Mouse (Mus musculus) forebrain, embryonic 12.5 days (tissue): ENCODE results near the gene Unkl. TPM values are rescaled to one million over a fixed set of nuclear protein-coding genes. Genes with fewer than 3 reads are reported as not detected.
A peak's percentile ranks its signal among the peaks of the same experiment; 100 is the strongest.

Experiments used
- ATAC-seq: fragments of 200-750 bp; cut with Nextera tagmentation; 2 replicates; pipeline ENCODE4 v1.8.0; 2017; ENCODE audit warnings: moderate TSS enrichment; ENCODE audit not compliant: low FRiP score
- H3K27ac ChIP-seq: fragments of 300-500 bp; sonication (generic); 2 replicates; pipeline ENCODE4 v1.5.1; 2016; ENCODE audit warnings: mild to moderate bottlenecking
- H3K27me3 ChIP-seq: fragments of 300-500 bp; sonication (generic); 2 replicates; pipeline ENCODE4 v1.6.1; 2016; ENCODE audit warnings: mild to moderate bottlenecking
- H3K36me3 ChIP-seq: fragments of 300-500 bp; sonication (generic); replicated peaks from 2 replicates; pipeline ENCODE4 v1.6.1; 2016; ENCODE audit warnings: mild to moderate bottlenecking
- H3K4me1 ChIP-seq: fragments of 300-500 bp; sonication (generic); 2 replicates; pipeline ENCODE4 v1.6.1; 2016
- H3K4me2 ChIP-seq: fragments of 300-500 bp; sonication (generic); 2 replicates; pipeline ENCODE4 v1.6.1; 2016; ENCODE audit warnings: mild to moderate bottlenecking, moderate library complexity
- H3K4me3 ChIP-seq: fragments of 300-500 bp; sonication (generic); replicated peaks from 2 replicates; pipeline ENCODE4 v1.5.1; 2016; ENCODE audit warnings: mild to moderate bottlenecking
- H3K9ac ChIP-seq: fragments of 300-500 bp; sonication (generic); 2 replicates; pipeline ENCODE4 v1.6.1; 2016; ENCODE audit warnings: mild to moderate bottlenecking
- H3K9me3 ChIP-seq: fragments of 300-500 bp; sonication (generic); 2 replicates; pipeline ENCODE4 v1.6.1; 2016
- WGBS: fragments of 180-500 bp; shearing (Covaris S2); methylation state at CpG from one replicate; pipeline ENCODE4 v1.1.7; 2016; 5-methylcytosine and 5-hydroxymethylcytosine counted together
- polyA plus RNA-seq: library from polyadenylated mRNA; unstranded; fragments of >200 nt; fragmentation: Nextera tagmentation; extraction: Ambion mirVana; gene quantifications from 2 replicates; pipeline ENCODE4 v1.2.1, GENCODE M21; 2016

Gene Unkl
- polyA plus RNA-seq, 1 experiment from 2014 or later = 10.0 TPM

DNA sequence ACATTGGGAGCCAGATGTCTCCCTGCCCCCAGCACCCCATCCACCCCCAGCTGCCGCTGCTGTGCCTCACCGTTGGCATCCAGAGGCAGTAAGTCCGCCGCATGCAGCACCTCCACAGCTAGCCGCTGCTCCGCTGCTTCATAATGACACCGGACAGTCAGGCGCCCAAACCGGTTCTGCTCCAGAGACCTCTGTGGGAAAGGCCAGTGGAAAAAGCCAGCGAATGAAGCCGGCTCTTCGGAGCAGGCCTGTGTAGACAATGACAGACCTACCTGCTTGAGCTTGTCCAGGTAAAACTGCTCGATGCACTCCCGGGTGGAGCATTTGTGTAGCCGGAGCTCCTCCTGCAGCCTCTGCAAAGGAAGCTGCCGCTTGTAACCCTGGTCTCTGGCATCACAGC, 56.0 kb downstream of the Unkl start:
- no peak for ATAC-seq
- Histone ChIP-seq H3K27me3 (no peaks in the 10 kb centered on the region), H3K9ac (no peak overlapping the region), H3K9me3 (no peaks in the 10 kb centered on the region), H3K27ac (no peak overlapping the region), H3K36me3 (peaks cover 44% of the 10 kb centered on the region), H3K4me3 (no peak overlapping the region), H3K4me2 (no peak overlapping the region), H3K4me1 (peaks cover 16% of the 10 kb centered on the region)
- 83% methylated on average over 16 of the region's 16 CpGs for WGBS

DNA sequence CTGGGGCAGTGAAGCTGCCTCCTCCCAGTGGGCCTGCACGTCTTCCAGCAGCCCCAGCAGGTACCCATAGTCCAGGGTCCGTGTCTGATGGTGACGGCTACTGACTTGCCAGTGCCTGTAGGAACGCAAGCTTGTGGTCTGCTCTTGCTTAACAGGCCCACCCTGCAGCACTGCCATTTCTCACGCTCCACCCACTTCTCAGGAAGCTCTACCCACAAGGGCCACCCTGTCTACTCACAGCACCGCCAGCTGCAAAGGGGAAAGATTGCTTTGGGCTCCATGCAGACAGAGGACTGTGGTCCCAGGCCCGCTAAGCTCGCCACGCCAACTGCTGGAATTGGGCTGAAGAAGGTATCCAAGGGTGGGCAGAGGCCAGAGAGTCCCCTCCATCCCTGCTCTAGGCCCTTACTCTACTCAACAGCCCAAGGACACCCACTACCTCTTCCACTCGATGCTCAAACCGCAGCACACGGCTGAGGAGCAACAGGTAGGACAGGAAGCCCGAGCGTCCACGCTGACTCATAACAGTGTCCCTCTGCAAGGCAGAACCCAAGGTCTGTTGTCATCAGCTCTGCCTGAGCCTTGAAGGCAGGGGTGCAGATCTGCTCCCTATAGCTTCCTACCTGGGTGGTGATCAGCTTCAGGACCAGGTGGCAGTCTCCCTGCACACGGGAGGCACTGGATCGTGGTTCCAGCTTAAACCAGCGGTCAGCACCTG, 60.0 kb downstream of the Unkl start:
- no peaks in the 10 kb centered on the region for H3K9me3 ChIP-seq
- H3K9ac ChIP-seq = no peak overlapping the region
- H3K27ac ChIP-seq = no peak overlapping the region
- 87% methylated on average over 18 of the region's 18 CpGs for WGBS
- peaks cover 9% of the 10 kb centered on the region; the same call in 1 of the 2 replicates for H3K27me3 ChIP-seq
- no peak for ATAC-seq
- H3K4me1 ChIP-seq = peaks cover 15% of the 10 kb centered on the region
- H3K36me3 ChIP-seq = peaks cover 25% of the 10 kb centered on the region
- no peak overlapping the region for H3K4me3 ChIP-seq
- no peak overlapping the region for H3K4me2 ChIP-seq

DNA sequence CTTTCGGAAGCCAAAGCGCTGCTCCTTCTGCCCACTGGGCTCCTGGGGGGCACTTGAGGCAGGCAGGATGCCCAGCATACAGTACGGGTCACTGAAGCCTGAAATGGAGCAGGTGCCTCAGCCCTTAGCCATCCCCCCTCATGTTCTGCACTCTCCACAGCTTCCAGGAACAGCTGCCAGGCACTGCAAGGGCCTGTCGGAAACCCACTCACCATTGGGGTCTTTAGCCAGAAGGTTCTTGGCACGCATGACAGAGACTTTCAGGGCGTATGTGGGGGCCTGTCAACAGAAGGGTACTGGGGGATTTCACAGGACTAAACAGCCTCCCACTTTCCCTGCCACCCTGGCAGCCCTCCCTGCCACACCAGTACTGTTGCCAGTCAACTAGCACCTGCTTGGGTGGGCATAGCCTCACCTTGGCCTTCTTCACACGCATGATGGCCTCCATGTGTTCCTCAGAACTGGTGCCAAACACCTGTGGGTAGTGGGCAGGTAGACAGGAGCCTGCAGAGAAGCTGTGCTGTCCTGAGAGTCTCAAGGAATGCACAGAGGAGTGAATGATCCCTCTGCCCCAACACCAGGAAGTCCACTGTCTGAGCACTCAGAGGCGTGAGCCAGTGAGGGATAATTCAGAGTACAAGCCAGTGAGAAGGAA, 62.1 kb downstream of the Unkl start:
- peaks cover 34% of the 10 kb centered on the region for H3K4me1 ChIP-seq
- H3K9me3 ChIP-seq = no peaks in the 10 kb centered on the region
- WGBS = 81% methylated on average over 8 of the region's 8 CpGs
- no peak overlapping the region for H3K9ac ChIP-seq
- H3K27me3 ChIP-seq = peaks cover 28% of the 10 kb centered on the region
- no peak overlapping the region for H3K27ac ChIP-seq
- ATAC-seq = no peak
- H3K4me3 ChIP-seq = no peak overlapping the region
- H3K4me2 ChIP-seq = no peak overlapping the region
- H3K36me3 ChIP-seq = peaks cover 4% of the 10 kb centered on the region; the same call in 1 of the 2 replicates

DNA sequence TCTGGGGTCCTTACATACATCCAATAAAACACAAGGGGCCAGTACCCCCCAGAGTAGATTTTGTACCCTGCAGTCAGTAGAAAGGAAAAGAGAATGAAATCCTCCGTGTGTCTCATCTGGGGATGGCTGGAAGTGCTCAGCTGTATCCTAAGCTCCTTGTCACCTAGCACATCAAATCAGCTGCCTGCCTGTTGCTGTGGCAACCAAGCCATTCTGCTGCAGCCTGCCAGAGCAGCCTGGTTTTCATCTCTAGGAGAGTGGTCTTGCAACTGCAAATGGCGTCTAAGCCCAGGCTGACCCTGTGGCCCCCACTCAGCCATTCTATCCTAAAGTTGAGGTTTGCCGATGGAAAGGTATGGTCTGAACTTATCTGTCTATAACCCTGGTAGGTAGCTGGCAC, 64.4 kb downstream of the Unkl start:
- peaks cover 48% of the 10 kb centered on the region for H3K4me1 ChIP-seq
- no peaks in the 10 kb centered on the region for H3K36me3 ChIP-seq
- H3K27me3 ChIP-seq = peaks cover 44% of the 10 kb centered on the region
- WGBS = 40% methylated on average over 3 of the region's 3 CpGs
- no peak overlapping the region; the same call in 1 of the 2 replicates for H3K4me2 ChIP-seq
- ATAC-seq = peak; percentile 71
- peak overlapping the region; percentile 21; the same call in 1 of the 2 replicates for H3K27ac ChIP-seq
- H3K9me3 ChIP-seq = no peaks in the 10 kb centered on the region
- H3K4me3 ChIP-seq = no peak overlapping the region
- H3K9ac ChIP-seq = no peak overlapping the region

DNA sequence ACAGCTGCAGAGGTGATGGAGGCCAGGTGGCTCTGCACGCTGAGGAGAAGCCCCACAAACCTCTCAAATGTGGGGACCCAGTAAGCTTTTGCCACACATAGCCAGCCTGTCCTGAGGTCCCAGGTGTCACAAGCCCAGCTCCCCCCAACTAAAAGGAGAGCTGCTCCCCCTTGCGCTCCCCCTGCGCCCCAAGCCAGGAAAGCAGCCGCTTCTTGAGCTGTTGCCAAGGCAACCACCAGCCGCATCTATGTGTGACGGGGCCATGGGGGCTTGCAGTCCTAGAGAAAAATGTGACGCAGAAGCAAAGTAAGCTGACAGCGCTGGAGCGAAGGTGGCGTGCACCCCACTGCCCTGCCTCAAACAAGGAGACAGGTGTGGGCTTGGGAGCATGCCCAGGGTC, 65.6 kb downstream of the Unkl start:
- no peak for ATAC-seq
- Histone ChIP-seq H3K27me3 (peaks cover 44% of the 10 kb centered on the region), H3K4me3 (0 out of 2 replicates have a peak overlapping the region, but pooled peaks have one; percentile 2), H3K27ac (0 out of 2 replicates have a peak overlapping the region, but pooled peaks have one; percentile 26), H3K9me3 (no peaks in the 10 kb centered on the region), H3K4me2 (peak overlapping the region; percentile 29), H3K36me3 (0 out of 2 replicates have a peak, but pooled peaks cover 8% of the 10 kb centered on the region), H3K9ac (0 out of 2 replicates have a peak overlapping the region, but pooled peaks have one; percentile 25), H3K4me1 (peaks cover 52% of the 10 kb centered on the region)
- WGBS = 22% methylated on average over 10 of the region's 10 CpGs

DNA sequence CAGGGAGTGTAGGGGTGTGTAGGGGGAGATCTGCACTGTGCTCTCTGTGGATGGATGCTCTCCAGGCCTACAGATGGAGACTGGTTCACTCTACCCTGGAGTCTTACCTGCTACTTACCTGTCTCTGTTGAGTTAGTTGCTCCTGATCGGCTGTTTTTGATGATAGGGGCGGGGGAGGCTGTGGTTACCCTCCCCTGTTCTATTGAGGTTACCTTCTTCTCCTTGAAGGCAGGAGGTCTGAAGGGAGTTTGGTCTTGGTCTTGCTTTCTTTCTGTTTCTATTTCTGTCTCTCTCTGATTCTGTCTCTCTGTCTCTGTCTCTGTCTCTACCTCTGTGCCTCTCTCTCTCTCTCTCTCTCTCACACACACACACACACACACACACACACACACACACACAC, 66.9 kb downstream of the Unkl start:
- H3K4me3 ChIP-seq = no peak overlapping the region
- H3K4me2 ChIP-seq = no peak overlapping the region
- no peak overlapping the region for H3K27ac ChIP-seq
- no peak for ATAC-seq
- H3K9me3 ChIP-seq = no peaks in the 10 kb centered on the region
- H3K4me1 ChIP-seq = peaks cover 52% of the 10 kb centered on the region
- 70% methylated on average over 2 of the region's 2 CpGs for WGBS
- H3K9ac ChIP-seq = 0 out of 2 replicates have a peak overlapping the region, but pooled peaks have one; percentile 29
- H3K27me3 ChIP-seq = peaks cover 44% of the 10 kb centered on the region
- H3K36me3 ChIP-seq = peaks cover 18% of the 10 kb centered on the region

DNA sequence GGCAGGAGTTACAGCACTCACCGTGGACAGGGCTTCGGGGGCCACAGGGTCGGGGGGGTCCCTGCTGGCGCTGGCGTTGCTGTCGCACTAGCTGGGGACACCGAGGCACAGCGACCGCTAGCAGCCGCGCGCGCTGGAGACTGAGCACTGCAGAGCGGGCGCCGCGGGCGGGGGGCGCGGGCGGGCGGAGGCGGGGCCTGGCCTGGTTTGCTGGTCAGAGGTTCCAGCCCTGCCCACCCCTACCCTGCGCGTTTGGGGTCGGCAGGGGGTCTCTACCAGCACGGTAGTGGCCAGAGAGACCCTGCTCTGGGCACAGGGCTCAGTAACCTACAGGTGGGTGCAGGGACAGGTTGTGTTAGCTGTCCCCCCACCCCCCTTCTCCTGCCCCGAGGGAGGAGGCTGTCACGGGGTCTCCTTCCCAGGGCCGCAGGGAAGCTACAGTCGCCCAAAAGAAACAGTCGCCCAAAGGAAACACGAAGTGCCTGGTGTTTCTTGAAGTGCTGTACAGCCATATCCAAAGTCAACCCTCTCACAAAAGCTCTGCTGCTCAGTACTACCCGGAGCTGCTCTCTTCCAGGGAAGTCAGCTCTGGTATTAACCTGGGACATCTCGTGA, 68.0 kb downstream of the Unkl start, which contains the start of gene Baiap3:
Gene Baiap3 (minus strand): TSS at position 225 of the 615 bp plus-strand sequence.
- Histone ChIP-seq H3K27me3 (peaks cover 44% of the 10 kb centered on the region), H3K4me2 (peak within 1 kb of the TSS; percentile 61), H3K4me1 (peaks cover 52% of the 10 kb centered on the region), H3K9ac (peak within 1 kb of the TSS; percentile 29), H3K4me3 (peak within 1 kb of the TSS; percentile 35), H3K9me3 (no peaks in the 10 kb centered on the region), H3K36me3 (peaks cover 23% of the 10 kb centered on the region), H3K27ac (no peak within 1 kb of the TSS)
- 3% methylated on average over 34 of the region's 35 CpGs for WGBS
- ATAC-seq = peak; percentile 53

DNA sequence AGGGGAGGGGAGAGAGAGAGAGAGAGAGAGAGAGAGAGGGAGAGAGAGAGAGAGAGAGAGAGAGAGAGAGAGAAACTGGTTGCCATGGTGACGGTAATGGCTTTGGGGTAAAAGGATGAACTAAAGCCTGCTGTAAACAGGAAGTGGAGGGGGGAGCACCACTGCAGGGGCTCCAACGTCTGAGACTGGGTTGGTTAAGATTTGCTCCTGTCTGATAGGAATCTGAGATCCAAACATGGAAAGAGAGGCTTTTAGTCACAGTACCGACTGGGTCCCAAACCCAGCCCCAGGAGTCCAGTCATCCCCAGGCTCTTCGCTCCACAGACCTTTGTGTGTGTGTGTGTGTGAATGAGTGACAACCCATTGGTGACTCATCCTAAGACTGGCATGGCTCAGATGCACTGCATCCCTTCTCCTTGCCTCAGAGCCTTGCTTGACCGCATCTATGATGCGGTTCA, 69.6 kb downstream of the Unkl start:
- Histone ChIP-seq H3K4me3 (no peak overlapping the region), H3K27me3 (peaks cover 39% of the 10 kb centered on the region), H3K9me3 (no peaks in the 10 kb centered on the region), H3K36me3 (peaks cover 29% of the 10 kb centered on the region), H3K4me2 (no peak overlapping the region), H3K4me1 (peaks cover 40% of the 10 kb centered on the region), H3K27ac (no peak overlapping the region), H3K9ac (no peak overlapping the region)
- 66% methylated on average over 6 of the region's 6 CpGs for WGBS
- ATAC-seq = no peak

DNA sequence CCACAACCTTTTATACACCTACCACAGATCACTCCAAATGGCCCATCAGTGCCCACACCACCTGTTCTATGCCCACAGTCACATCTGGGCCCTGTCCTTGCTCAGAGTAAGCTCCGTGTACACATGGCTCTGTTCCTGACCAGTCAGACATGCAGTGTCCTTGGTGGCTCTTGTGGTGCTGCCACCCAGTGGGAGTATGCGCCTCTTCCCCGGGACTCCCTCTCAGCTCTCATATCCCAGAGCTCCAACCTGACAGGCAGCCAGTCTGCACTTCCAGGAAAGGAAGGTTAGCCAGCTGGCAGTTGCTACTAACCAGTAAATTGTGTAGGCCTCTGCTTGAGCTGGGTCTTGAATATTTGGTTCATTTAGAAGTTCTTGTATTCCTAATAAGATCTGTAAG, 76.3 kb downstream of the Unkl start:
- Histone ChIP-seq H3K9me3 (no peaks in the 10 kb centered on the region), H3K27ac (no peak overlapping the region), H3K4me1 (peaks cover 3% of the 10 kb centered on the region), H3K36me3 (peaks cover 83% of the 10 kb centered on the region), H3K9ac (no peak overlapping the region), H3K27me3 (no peaks in the 10 kb centered on the region), H3K4me2 (no peak overlapping the region), H3K4me3 (no peak overlapping the region)
- 81% methylated on average over 3 of the region's 3 CpGs for WGBS
- ATAC-seq = no peak

DNA sequence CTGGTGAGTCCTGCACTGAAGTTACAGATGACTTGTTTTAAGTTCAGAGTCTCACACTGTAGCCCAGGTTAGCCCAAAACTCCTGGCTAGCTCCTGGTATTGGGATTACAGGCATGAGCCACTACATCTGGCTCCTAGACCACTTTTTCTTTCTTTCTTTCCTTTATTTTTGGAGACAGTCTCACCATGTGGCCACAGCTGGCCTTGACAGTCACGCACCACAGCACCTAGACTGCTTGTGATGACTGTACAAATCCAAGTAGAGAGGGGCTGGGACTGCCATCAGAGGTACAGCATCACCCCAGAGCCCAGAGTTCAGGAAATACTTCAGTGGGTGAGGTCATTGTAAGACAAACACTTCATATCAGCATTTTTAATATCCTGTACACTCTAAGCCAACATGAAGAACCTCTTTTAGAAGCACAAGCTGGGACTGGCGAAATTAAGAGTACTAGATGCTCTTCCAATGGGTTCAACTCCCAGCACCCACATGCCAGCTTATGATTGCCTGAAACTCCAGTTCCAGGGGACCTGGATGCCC, 82.7 kb downstream of the Unkl start:
- no peak for ATAC-seq
- peak overlapping the region; percentile 21; the same call in 1 of the 2 replicates for H3K9ac ChIP-seq
- no peaks in the 10 kb centered on the region for H3K27me3 ChIP-seq
- peak overlapping the region; percentile 97 for H3K4me3 ChIP-seq
- H3K27ac ChIP-seq = no peak overlapping the region
- no peaks in the 10 kb centered on the region for H3K9me3 ChIP-seq
- peaks cover 39% of the 10 kb centered on the region for H3K4me1 ChIP-seq
- WGBS = 91% methylated on average over 2 of the region's 2 CpGs
- peak overlapping the region; percentile 99 for H3K4me2 ChIP-seq
- H3K36me3 ChIP-seq = peaks cover 45% of the 10 kb centered on the region

DNA sequence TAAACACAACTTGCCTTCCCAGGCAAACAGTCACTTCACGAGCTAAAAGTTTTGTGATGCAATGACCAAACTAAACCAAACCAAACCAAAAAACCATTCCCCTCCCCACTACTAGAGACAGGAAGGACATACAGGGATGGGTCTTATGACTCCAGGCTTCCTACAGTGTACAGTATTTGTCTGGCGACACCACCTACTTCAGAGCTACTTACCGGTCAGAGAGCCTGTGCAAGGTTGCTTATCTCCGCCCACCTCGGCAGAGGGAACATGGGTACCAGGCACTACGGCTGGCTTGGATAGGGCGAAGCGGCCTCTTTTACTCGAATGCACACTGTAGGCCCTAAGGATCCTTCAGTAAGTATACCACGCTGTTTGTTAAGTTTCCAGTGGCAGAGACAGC, 84.1 kb downstream of the Unkl start:
- H3K4me1 ChIP-seq = peaks cover 39% of the 10 kb centered on the region
- H3K4me3 ChIP-seq = peak overlapping the region; percentile 97
- ATAC-seq = no peak
- no peaks in the 10 kb centered on the region for H3K27me3 ChIP-seq
- peak overlapping the region; percentile 99 for H3K4me2 ChIP-seq
- peak overlapping the region; percentile 99 for H3K9ac ChIP-seq
- no peaks in the 10 kb centered on the region for H3K9me3 ChIP-seq
- H3K36me3 ChIP-seq = peaks cover 31% of the 10 kb centered on the region
- peak overlapping the region; percentile 97 for H3K27ac ChIP-seq
- WGBS = 1% methylated on average over 10 of the region's 10 CpGs
